Mouse (Mus musculus): ENCODE results near the gene Bpifc. TPM values are rescaled to one million over a fixed set of nuclear protein-coding genes. Genes with fewer than 3 reads are reported as not detected.
A peak's percentile ranks its signal among the peaks of the same experiment; 100 is the strongest.

The Bpifc gene
- polyA plus RNA-seq, 1 experiment from 2014 or later: not detected

GRCm38 (mm10) chr10:85929208-85929591, 82.5 kb downstream of the Bpifc start:
- no peak for TF ChIP-seq CTCF (IDR thresholded peaks at IDR 0.05; ENCODE audit: low read depth)
- no peak for TF ChIP-seq EP300 (IDR thresholded peaks at IDR 0.05; ENCODE audit: low read depth)

GRCm38 (mm10) chr10:85928499-85929207, 83.0 kb downstream of the Bpifc start:
- TF ChIP-seq EP300 (IDR thresholded peaks at IDR 0.05; ENCODE audit: low read depth): no peak
- TF ChIP-seq CTCF (IDR thresholded peaks at IDR 0.05; ENCODE audit: low read depth): peak; percentile 40
- Histone ChIP-seq H3K4me1 (ENCODE audit: insufficient read depth) (0 out of 2 replicates have a peak, but pooled peaks cover 4% of the 10 kb centered on the region), H3K4me2 (ENCODE audit: low read depth, low read length) (peak overlapping the region; percentile 75), H3K36me3 (replicated peaks; ENCODE audit: insufficient read depth, low read length) (no peaks in the 10 kb centered on the region), H3K27ac (ENCODE audit: low read depth) (no peak overlapping the region), H3K4me3 (ENCODE audit: low read depth, low read length) (peak overlapping the region; percentile 50), H3K27me3 (ENCODE audit: insufficient read depth, low read length) (peaks cover 26% of the 10 kb centered on the region), H3K9me3 (ENCODE audit: low read length) (no peaks in the 10 kb centered on the region), H3K9ac (replicated peaks) (no peak overlapping the region)
- WGBS (ENCODE audit: insufficient replicate concordance): under 1% methylated on average over 63 of the region's 63 CpGs
- ATAC-seq (peak; percentile 50; the same call in 1 of the 2 replicates), DNase-seq (peak; percentile 50)

More at GRCm38 (mm10) chr10:85929208-85929591, 82.5 kb downstream of the Bpifc start:
- 55% methylated on average over 11 of the region's 11 CpGs for WGBS (ENCODE audit: insufficient replicate concordance)
- Histone ChIP-seq H3K4me2 (ENCODE audit: low read depth, low read length) (no peak overlapping the region), H3K36me3 (replicated peaks; ENCODE audit: insufficient read depth, low read length) (no peaks in the 10 kb centered on the region), H3K27ac (ENCODE audit: low read depth) (no peak overlapping the region), H3K9ac (replicated peaks) (no peak overlapping the region), H3K9me3 (ENCODE audit: low read length) (no peaks in the 10 kb centered on the region), H3K4me1 (ENCODE audit: insufficient read depth) (0 out of 2 replicates have a peak, but pooled peaks cover 4% of the 10 kb centered on the region), H3K27me3 (ENCODE audit: insufficient read depth, low read length) (peaks cover 26% of the 10 kb centered on the region), H3K4me3 (ENCODE audit: low read depth, low read length) (no peak overlapping the region)
- no peak for ATAC-seq
- DNase-seq: no peak

GRCm38 (mm10) chr10:85927676-85928445, 83.8 kb downstream of the Bpifc start, which contains the start of gene Ascl4:
Gene Ascl4 (plus strand): TSS chr10:85927681.
- TF ChIP-seq CTCF (IDR thresholded peaks at IDR 0.05; ENCODE audit: low read depth): no peak
- TF ChIP-seq EP300 (IDR thresholded peaks at IDR 0.05; ENCODE audit: low read depth): no peak
- WGBS (ENCODE audit: insufficient replicate concordance): 3% methylated on average over 23 of the region's 23 CpGs
- Histone ChIP-seq H3K9me3 (ENCODE audit: low read length) (no peaks in the 10 kb centered on the region), H3K36me3 (replicated peaks; ENCODE audit: insufficient read depth, low read length) (no peaks in the 10 kb centered on the region), H3K4me1 (ENCODE audit: insufficient read depth) (0 out of 2 replicates have a peak, but pooled peaks cover 4% of the 10 kb centered on the region), H3K4me2 (ENCODE audit: low read depth, low read length) (peak within 1 kb of the TSS; percentile 75), H3K27me3 (ENCODE audit: insufficient read depth, low read length) (peaks cover 26% of the 10 kb centered on the region), H3K4me3 (ENCODE audit: low read depth, low read length) (peak within 1 kb of the TSS; percentile 50), H3K9ac (replicated peaks) (no peak within 1 kb of the TSS), H3K27ac (ENCODE audit: low read depth) (no peak within 1 kb of the TSS)
- DNase-seq (peak; percentile 15), ATAC-seq (no peak)

GRCm38 (mm10) chr10:85916498-85917309, 95.0 kb downstream of the Bpifc start, which contains the start of gene Prdm4:
Gene Prdm4 (minus strand): TSS chr10:85917142.
- 3% methylated on average over 88 of the region's 90 CpGs for WGBS (ENCODE audit: insufficient replicate concordance)
- H3K9me3 ChIP-seq (ENCODE audit: low read length): no peaks in the 10 kb centered on the region
- H3K27me3 ChIP-seq (ENCODE audit: insufficient read depth, low read length): no peaks in the 10 kb centered on the region
- H3K36me3 ChIP-seq (replicated peaks; ENCODE audit: insufficient read depth, low read length): peaks cover 19% of the 10 kb centered on the region
- H3K4me1 ChIP-seq (ENCODE audit: insufficient read depth): peaks cover 13% of the 10 kb centered on the region; the same call in 1 of the 2 replicates
- peak; percentile 99 for ATAC-seq
- H3K27ac ChIP-seq (ENCODE audit: low read depth): peak within 1 kb of the TSS; percentile 85
- H3K9ac ChIP-seq (replicated peaks): peak within 1 kb of the TSS; percentile 85
- H3K4me3 ChIP-seq (ENCODE audit: low read depth, low read length): peak within 1 kb of the TSS; percentile 77
- peak within 1 kb of the TSS; percentile 78 for H3K4me2 ChIP-seq (ENCODE audit: low read depth, low read length)
- TF ChIP-seq EP300 (IDR thresholded peaks at IDR 0.05; ENCODE audit: low read depth): 0 out of 2 replicates have a peak, but pooled peaks have one; percentile 19
- TF ChIP-seq CTCF (IDR thresholded peaks at IDR 0.05; ENCODE audit: low read depth): peak; percentile 58
- DNase-seq: peak; percentile 98

Other genes with a start within 250 kb of the Bpifc start
- gene Pwp1, start 182.4 kb downstream of the Bpifc start, polyA plus RNA-seq (2015; fragmentation: Nextera tagmentation; extraction: Ambion mirVana): 18.0 and 20.1 TPM in 2 replicates
- gene Prdm4, start 94.8 kb downstream of the Bpifc start, polyA plus RNA-seq (2015; fragmentation: Nextera tagmentation; extraction: Ambion mirVana): 2.8 and 2.9 TPM in 2 replicates
- not detected in 2 replicates for gene Ascl4, start 84.2 kb downstream of the Bpifc start, polyA plus RNA-seq (2015; fragmentation: Nextera tagmentation; extraction: Ambion mirVana)
- 50.0 and 51.9 TPM in 2 replicates for gene Rtcb, start 54.1 kb downstream of the Bpifc start, polyA plus RNA-seq (2015; fragmentation: Nextera tagmentation; extraction: Ambion mirVana)
- 28.7 and 28.9 TPM in 2 replicates for gene Fbxo7, start 10.1 kb upstream of the Bpifc start, polyA plus RNA-seq (2015; fragmentation: Nextera tagmentation; extraction: Ambion mirVana)

Measured in liver, postnatal 0 days (tissue).